Mouse (Mus musculus): ENCODE data around the gene Lce6a.

- TF ChIP-seq CTCF (IDR thresholded peaks at IDR 0.05; ENCODE audit: extremely low read depth, insufficient read depth, insufficient read length, insufficient replicate concordance) (no peak), POLR2A (IDR thresholded peaks at IDR 0.05; ENCODE audit: low read depth, low read length) (no peak)
Measured at GRCm38 (mm10) chr3:92585055-92585454, 36.4 kb downstream of the Lce6a start.
